Mouse (Mus musculus) neural tube, embryonic 10.5 days (tissue): ENCODE measurements at regions not wholly inside any gene's neighbourhood (a gene's known extent, or its start where the extent isn't known, plus 50 kb on each side); places are given as distances from the start of the nearest gene placed in this dataset.
"Not testable (repeated sequence)": the region's sequence is repeated elsewhere in the genome, so short reads cannot be mapped to it uniquely, and the experiment has no call there.

ENCODE experiments used
- DNase-seq: peaks from one replicate; pipeline ENCODE4 v3.0.0-alpha.2; 2017; ENCODE audit warnings: low spot score; ENCODE audit errors: extremely low spot score

GRCm38 (mm10) chr13:103622324-103622723, 152.1 kb downstream of the Srek1 start:
- no peak for DNase-seq

- not testable (repeated sequence) for DNase-seq
These were observed 153.4 kb downstream of the Srek1 start for GRCm38 (mm10) chr13:103620958-103621357.

GRCm38 (mm10) chr13:103613333-103613725, 161.1 kb downstream of the Srek1 start:
- no peak for DNase-seq

- no peak for DNase-seq
These were observed 161.6 kb downstream of the Srek1 start for GRCm38 (mm10) chr13:103612720-103613332.

GRCm38 (mm10) chr13:103602302-103602701, 172.1 kb downstream of the Srek1 start:
- DNase-seq, result no peak

GRCm38 (mm10) chr13:103592371-103592770, 182.0 kb downstream of the Srek1 start:
- DNase-seq, result no peak

GRCm38 (mm10) chr13:103591874-103592273, 182.5 kb downstream of the Srek1 start:
- DNase-seq, result no peak

GRCm38 (mm10) chr13:103591381-103591780, 183.0 kb downstream of the Srek1 start:
- not testable (repeated sequence) for DNase-seq

- DNase-seq, result no peak
These were observed 184.8 kb downstream of the Srek1 start for GRCm38 (mm10) chr13:103589646-103590045.

GRCm38 (mm10) chr13:103576856-103577255, 197.6 kb downstream of the Srek1 start:
- no peak for DNase-seq

- no peak for DNase-seq
These were observed 209.7 kb downstream of the Srek1 start for GRCm38 (mm10) chr13:103564715-103565114.

GRCm38 (mm10) chr13:103561795-103562705, 212.4 kb downstream of the Srek1 start:
- DNase-seq, result no peak

GRCm38 (mm10) chr13:103558915-103559314, 215.5 kb downstream of the Srek1 start:
- DNase-seq, result no peak

- DNase-seq, result no peak
These were observed 205.3 kb upstream of the Mast4 start for GRCm38 (mm10) chr13:103539577-103539976.

- DNase-seq, result no peak
These were observed 179.5 kb upstream of the Mast4 start for GRCm38 (mm10) chr13:103513825-103514224.

GRCm38 (mm10) chr13:103512476-103512875, 178.2 kb upstream of the Mast4 start:
- no peak for DNase-seq

GRCm38 (mm10) chr13:103504987-103505386, 170.7 kb upstream of the Mast4 start:
- DNase-seq, result no peak

- no peak for DNase-seq
These were observed 165.1 kb upstream of the Mast4 start for GRCm38 (mm10) chr13:103499376-103499775.

GRCm38 (mm10) chr13:103494371-103494770, 160.1 kb upstream of the Mast4 start:
- DNase-seq, result no peak

- DNase-seq, result no peak
These were observed 159.3 kb upstream of the Mast4 start for GRCm38 (mm10) chr13:103493567-103493966.

- DNase-seq, result no peak
These were observed 155.8 kb upstream of the Mast4 start for GRCm38 (mm10) chr13:103490049-103490448.

- DNase-seq, result no peak
These were observed 149.8 kb upstream of the Mast4 start for GRCm38 (mm10) chr13:103484092-103484491.

GRCm38 (mm10) chr13:103483392-103483791, 149.1 kb upstream of the Mast4 start:
- DNase-seq, result no peak
